Mouse (Mus musculus) hematopoietic stem cell, adult 5-6 weeks (primary cell): ENCODE results near the gene D930048N14Rik. TPM values are rescaled to one million over a fixed set of nuclear protein-coding genes. Genes with fewer than 3 reads are reported as not detected.
"Not testable (repeated sequence)": the region's sequence is repeated elsewhere in the genome, so short reads cannot be mapped to it uniquely, and the experiment has no call there.

Experiments
- ATAC-seq, 2 experiments: fragments of 125-278 bp in 1 of 2; replicated peaks in 1 of 2; 2 replicates each; pipeline ENCODE4 v1.8.0; 2016 to 2017; ENCODE audit warnings: inconsistent platforms in 2 of 2, mild to moderate bottlenecking in 2 of 2, moderate number of reproducible peaks in 2 of 2, low read depth in 1 of 2, moderate TSS enrichment in 1 of 2; ENCODE audit not compliant: low FRiP score in 2 of 2, poor library complexity in 2 of 2, severe bottlenecking in 2 of 2, insufficient read depth in 1 of 2, low TSS enrichment in 1 of 2
- total RNA-seq: library from RNA; stranded (forward); fragments of 172-1452, 232-1000 nt; gene quantifications from 2 replicates; pipeline ENCODE4 v1.2.3, GENCODE M21; 2017

D930048N14Rik gene
- total RNA-seq, 1 experiment from 2014 or later = not detected

DNA sequence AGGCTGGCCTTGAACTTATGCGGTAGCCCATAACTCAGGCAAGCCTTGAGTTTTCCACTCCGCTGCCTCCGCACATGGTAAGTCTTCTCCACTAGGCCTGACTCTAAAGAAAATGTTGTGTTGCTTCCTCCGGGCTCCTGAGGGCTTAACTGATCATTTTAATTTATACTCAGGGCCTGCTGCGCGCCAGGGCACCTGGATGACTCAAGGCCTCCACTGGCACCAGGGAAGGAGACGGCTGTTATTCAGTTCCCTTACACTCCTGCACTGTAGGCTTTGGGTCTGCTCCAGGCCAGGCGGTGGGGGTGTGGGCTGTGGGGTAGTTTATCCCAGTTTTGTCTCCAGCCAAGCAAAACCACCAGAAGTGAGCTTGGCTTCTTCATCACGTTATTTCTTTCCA lies 22.5 kb downstream of the D930048N14Rik start:
- ATAC-seq = no peak

DNA sequence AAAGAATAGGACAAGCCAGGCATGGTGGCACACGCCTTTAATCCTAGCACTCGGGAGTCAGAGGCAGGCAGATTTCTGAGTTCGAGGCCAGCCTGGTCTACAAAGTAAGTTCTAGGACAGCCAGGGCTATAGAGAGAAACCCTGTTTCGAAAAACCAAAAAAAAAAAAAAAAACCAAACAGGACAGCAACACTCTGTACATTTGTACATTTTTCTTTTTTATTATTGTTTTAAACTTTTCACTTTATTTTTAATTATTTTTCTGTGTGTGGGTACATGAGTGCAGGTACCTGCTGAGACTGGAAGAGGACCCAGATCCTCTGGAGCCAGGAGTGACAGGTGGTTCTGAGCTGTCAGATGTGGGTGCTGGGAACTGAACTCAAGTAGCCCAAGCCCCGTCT lies 24.6 kb downstream of the D930048N14Rik start:
- no peak for ATAC-seq

- peak in 1 of 2 experiments; percentile 31; a peak in 2 of 4 replicates for ATAC-seq
These were observed 27.1 kb downstream of the D930048N14Rik start for GRCm38 (mm10) chr11:51677737-51678418.

DNA sequence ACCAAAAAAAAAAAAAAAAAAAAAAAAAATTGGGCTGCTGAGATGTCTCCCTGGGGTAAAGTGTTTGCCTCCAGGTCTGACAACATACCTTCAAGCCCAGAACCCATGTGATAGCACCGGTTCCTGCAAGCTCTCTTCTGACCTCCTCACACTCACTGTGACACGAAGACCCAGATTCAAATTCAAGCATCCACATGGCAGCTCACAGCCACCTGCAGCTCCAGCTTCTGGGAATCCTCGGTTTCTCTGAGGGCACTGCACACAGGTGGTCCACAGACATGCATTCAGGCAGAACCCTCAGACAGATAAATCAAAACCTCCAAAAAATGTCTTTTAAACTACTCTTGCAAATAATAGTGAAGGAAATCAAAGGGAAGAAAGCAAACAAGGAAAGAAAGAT lies 28.7 kb downstream of the D930048N14Rik start:
- ATAC-seq = no peak

GRCm38 (mm10) chr11:51681324-51681975 lies 30.7 kb downstream of the D930048N14Rik start:
- peak; percentile 80 to 87 for ATAC-seq

DNA sequence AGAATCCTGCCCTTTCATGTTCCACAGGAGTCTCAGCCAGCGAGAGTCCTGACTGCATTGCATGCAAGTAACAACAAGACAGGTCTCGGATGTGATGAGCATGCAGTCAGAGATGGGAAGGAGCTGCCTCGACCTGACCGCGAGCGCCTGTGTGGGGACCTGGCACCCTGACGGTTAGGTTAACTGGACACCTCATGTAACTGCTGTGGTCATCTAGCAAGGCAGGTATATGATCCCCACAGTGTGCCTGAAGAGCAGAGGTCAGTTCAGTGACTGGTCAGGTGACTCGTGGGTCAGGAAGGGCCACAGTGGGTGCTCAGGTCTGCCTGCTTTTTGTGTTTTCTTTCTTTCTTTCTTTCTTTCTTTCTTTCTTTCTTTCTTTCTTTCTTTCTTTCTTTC lies 31.2 kb downstream of the D930048N14Rik start:
- ATAC-seq = peak in 1 of 2 experiments; percentile 18; a peak in 1 of 4 replicates

DNA sequence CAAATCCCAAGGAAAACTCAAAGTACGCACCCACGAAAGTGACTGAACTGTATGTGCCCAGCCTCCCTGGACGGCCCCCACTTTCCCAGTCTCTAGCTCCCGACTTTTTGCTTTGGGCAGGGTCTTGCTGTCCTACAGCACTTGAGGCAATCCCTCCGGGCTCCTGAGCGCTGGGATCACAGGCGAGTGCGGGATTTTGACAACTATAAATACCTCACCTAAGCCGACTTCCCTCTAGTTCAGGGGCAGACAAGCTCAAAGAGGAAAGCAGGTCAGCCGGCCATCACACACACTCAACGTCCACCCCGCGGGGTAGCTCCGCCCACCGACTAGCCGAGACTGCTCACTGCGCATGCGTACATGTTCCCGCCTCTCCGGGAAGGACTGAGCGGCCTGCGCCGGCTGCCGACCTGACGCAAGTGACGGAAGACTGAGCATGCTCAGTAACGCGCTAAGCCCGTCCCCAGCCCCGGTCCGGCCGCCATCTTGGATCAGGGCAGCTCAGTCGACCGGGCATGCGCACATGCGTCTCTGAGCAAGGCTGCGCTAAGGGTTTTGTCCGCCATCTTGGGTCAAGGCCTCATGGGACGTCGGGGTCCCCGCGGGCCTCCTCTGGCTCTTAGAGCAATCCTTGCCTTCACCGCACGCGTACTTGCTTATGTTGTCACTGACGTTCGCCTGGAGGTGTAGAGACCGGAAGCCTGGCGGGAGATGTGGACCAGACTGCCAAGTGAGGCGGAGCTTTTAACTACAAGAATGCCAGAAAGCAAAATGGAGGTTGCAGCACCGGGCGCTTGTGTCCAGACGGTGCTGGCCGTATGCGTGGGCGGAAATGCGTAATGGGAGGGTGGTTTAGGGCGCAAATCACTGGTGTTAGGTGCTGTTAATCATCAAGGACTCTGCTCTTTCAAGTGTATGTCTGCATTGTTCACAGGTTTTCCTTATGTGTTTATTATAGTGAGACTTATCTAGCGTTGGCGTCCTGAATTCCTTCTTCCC lies 37.9 kb downstream of the D930048N14Rik start, which contains the start of gene 0610009B22Rik:
Gene 0610009B22Rik, minus strand, starts transcription at position 545 of the 999 bp plus-strand sequence.
- ATAC-seq = peak; percentile 97 to 98

GRCm38 (mm10) chr11:51689343-51689742 lies 38.6 kb downstream of the D930048N14Rik start:
- ATAC-seq = no peak

GRCm38 (mm10) chr11:51690597-51690996 lies 39.8 kb downstream of the D930048N14Rik start:
- ATAC-seq = not testable (repeated sequence)

- ATAC-seq = no peak
These were observed 44.2 kb downstream of the D930048N14Rik start for GRCm38 (mm10) chr11:51694984-51695383.

DNA sequence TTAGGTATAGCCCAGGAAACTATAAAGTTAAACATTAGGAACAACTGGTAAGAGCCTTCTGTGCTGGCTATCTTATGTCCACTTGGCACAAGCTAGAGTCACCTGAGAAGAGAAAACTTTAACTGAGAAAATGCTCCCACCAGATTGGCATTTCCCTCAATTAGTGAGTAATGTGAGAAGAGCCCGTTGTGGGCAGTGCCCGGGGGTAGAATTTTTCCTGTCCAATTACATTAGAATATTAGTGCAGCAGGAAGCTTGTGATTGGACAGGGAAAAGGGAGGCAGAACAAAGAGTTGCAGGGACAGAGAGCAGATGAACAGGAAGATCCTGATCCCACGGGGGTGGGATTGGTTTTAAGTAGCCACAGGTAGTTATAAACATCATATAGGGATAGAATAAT lies 52.1 kb downstream of the D930048N14Rik start:
- no peak for ATAC-seq

GRCm38 (mm10) chr11:51703379-51703998 lies 52.7 kb downstream of the D930048N14Rik start:
- no peak for ATAC-seq

DNA sequence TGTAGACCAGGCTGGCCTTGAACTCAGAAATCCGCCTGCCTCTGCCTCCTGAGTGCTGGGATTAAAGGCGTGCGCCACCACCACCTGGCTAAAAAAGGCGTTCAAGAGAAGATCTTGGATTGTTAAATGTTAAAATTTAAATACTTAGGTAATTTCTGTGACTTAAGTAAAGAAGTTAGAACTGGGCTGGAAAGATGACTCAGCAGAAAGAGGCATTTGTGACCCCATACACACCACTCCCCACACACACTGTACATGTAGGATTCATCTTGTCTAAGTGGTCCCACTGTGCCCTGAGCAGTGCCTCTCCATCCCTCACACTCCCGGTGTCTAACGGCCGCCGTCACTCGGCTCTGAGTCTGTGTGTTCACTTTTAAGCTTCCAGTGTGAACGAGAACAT lies 55.7 kb downstream of the D930048N14Rik start:
- no peak for ATAC-seq

DNA sequence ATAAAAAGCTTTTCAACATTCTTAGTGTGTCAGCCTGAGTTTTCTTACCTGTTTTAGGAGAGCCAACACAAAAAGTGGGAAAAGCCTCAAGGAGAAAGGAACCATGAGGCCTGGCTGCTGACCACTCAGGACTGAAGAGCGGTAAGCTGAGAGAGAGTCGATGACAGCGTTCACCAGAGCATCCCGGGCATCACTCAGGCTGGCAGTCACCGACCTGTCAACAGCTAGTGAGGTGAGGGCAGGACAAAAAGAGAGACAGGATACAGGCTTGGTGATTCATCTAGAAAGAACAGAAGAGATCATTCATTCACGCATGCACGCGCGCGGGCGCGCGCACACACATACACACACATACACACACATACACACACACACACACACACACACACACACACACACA lies 56.3 kb downstream of the D930048N14Rik start:
- no peak for ATAC-seq
